Comparison of ENCODE assay signal across 10 mouse cellular contexts in genomic region chr19:5723934-5724548, GRCm38 (mm10). TPM values are rescaled to one million over a fixed set of nuclear protein-coding genes. Genes with fewer than 3 reads are reported as not detected.
DNase-seq lines count a peak whose midpoint lies in the region; ATAC-seq and TF ChIP-seq lines count a peak whose summit lies in the region.
"Had no signal": no experiment of that assay in that cellular context is flagged by ENCODE, and none has a peak within 500 bp of the region (broad histone marks: within the 10 kb centered on the region; RNA-seq: fewer than 3 reads in every experiment).

No protein-coding gene starts in this region.

- peak overlapping the region; percentile 95 for H3K27ac ChIP-seq in gastrocnemius, adult 2 months
- H3K27ac ChIP-seq in intestine, postnatal 0 days (ENCODE audit: low read depth, low read length) = peak overlapping the region; percentile 84
- peak overlapping the region; percentile 48; the same call in 1 of the 2 replicates for H3K27ac ChIP-seq in stomach, embryonic 14.5 days (ENCODE audit: low read length)

- ATAC-seq in megakaryocyte, adult 5-6 weeks (ENCODE audit: poor library complexity, severe bottlenecking) = no peak
- ATAC-seq in intestine, postnatal 0 days = peak; percentile 4
- no peak for ATAC-seq in stomach, embryonic 14.5 days (ENCODE audit: insufficient number of reproducible peaks, insufficient read depth, low FRiP score, low read depth)

- H3K36me3 ChIP-seq in megakaryocyte, embryonic 14.5 days (replicated peaks; ENCODE audit: low read length) = peaks cover 57% of the 10 kb centered on the region
- peaks cover 38% of the 10 kb centered on the region for H3K36me3 ChIP-seq in intestine, postnatal 0 days (ENCODE audit: control insufficient read depth, insufficient read depth)
- H3K36me3 ChIP-seq in stomach, embryonic 14.5 days (ENCODE audit: control insufficient read depth, insufficient read depth, low read length) = peaks cover 35% of the 10 kb centered on the region

- H3K4me1 ChIP-seq in megakaryocyte, embryonic 14.5 days = peaks cover 84% of the 10 kb centered on the region
- peaks cover 14% of the 10 kb centered on the region for H3K4me1 ChIP-seq in intestine, postnatal 0 days (replicated peaks; ENCODE audit: control insufficient read depth, insufficient read depth, low read length)
- H3K4me1 ChIP-seq in stomach, embryonic 14.5 days (ENCODE audit: control insufficient read depth, insufficient read depth, low read length) = peaks cover 35% of the 10 kb centered on the region

- peak overlapping the region; percentile 80 for H3K4me3 ChIP-seq in gastrocnemius, adult 2 months
- peak overlapping the region; percentile 96 for H3K4me3 ChIP-seq in megakaryocyte, embryonic 14.5 days (replicated peaks)
- H3K4me3 ChIP-seq in intestine, postnatal 0 days (ENCODE audit: low read depth, low read length) = peak overlapping the region; percentile 50
- peak overlapping the region; percentile 50; the same call in 1 of the 2 replicates for H3K4me3 ChIP-seq in stomach, embryonic 14.5 days (ENCODE audit: low read depth, low read length)

- H3K9ac ChIP-seq in intestine, postnatal 0 days (ENCODE audit: low read depth, low read length) = no peak overlapping the region
- H3K9ac ChIP-seq in stomach, embryonic 14.5 days (replicated peaks; ENCODE audit: low read depth, low read length) = no peak overlapping the region

- no peak for DNase-seq in gastrocnemius, adult 2 months
- DNase-seq in gastrocnemius, postnatal 10 days = no peak
- no peak for DNase-seq in thymus, adult 18-20 months
- no peak for DNase-seq in adrenal gland, postnatal 10 days

- H3K9me3 ChIP-seq in megakaryocyte, embryonic 14.5 days = no peaks in the 10 kb centered on the region
- H3K9me3 ChIP-seq in intestine, postnatal 0 days (ENCODE audit: control insufficient read depth) = no peaks in the 10 kb centered on the region
- H3K9me3 ChIP-seq in stomach, embryonic 14.5 days (ENCODE audit: control insufficient read depth, low read depth, low read length) = no peaks in the 10 kb centered on the region

- intact Hi-C loops in gastrocnemius, adult 2 months (cut with DNase I) = loop anchor here (1.0 kb wide), 1 partner anchor 11 kb away; no protein-coding TSS in a partner anchor

- no peak for TF ChIP-seq CTCF in gastrocnemius, adult 2 months (IDR thresholded peaks at IDR 0.05)
- no peak for TF ChIP-seq CTCF in intestine, postnatal 0 days (IDR thresholded peaks at IDR 0.05; ENCODE audit: low read depth)

- 35% methylated on average over 4 of the region's 4 CpGs for WGBS in intestine, postnatal 0 days
- 62% methylated on average over 4 of the region's 4 CpGs for WGBS in stomach, embryonic 14.5 days

- no peaks in the 10 kb centered on the region for H3K27me3 ChIP-seq in megakaryocyte, embryonic 14.5 days (replicated peaks)
- no peaks in the 10 kb centered on the region for H3K27me3 ChIP-seq in intestine, postnatal 0 days (replicated peaks; ENCODE audit: control insufficient read depth, insufficient read depth, low read length)
- no peaks in the 10 kb centered on the region for H3K27me3 ChIP-seq in stomach, embryonic 14.5 days (ENCODE audit: control insufficient read depth, insufficient read depth, low read length)

- peak overlapping the region; percentile 69 for H3K4me2 ChIP-seq in intestine, postnatal 0 days (replicated peaks; ENCODE audit: low read depth)
- peak overlapping the region; percentile 96 for H3K4me2 ChIP-seq in stomach, embryonic 14.5 days (replicated peaks; ENCODE audit: low read depth, low read length)

RNA-seq across cellular contexts. Expression of gene Ehbp1l1, which starts 2.1 kb away (rescaled TPM):
- total RNA-seq in gastrocnemius, adult 2 months (2021) = 100 to 1,000 TPM; 218 to 220 TPM
- 100 to 1,000 TPM; 280 to 285 TPM for total RNA-seq in gastrocnemius, postnatal 10 days (2021)
- 203 and 207 TPM in 2 replicates for polyA plus RNA-seq in megakaryocyte, embryonic 14.5 days (2012; ENCODE audit: insufficient read depth, low replicate concordance)
- 30.8 and 31.0 TPM in 2 replicates for total RNA-seq in megakaryocyte, adult 5-6 weeks (2015)
- total RNA-seq in megakaryocyte, adult 5-6 weeks (2017) = 118 and 119 TPM in 2 replicates
- 49.8 and 51.0 TPM in 2 replicates for polyA plus RNA-seq in intestine, postnatal 0 days (2015; fragmentation: Nextera tagmentation; extraction: Ambion mirVana)
- polyA plus RNA-seq in stomach, embryonic 14.5 days (2014; fragmentation: Nextera tagmentation; extraction: Ambion mirVana) = 36.7 and 37.4 TPM in 2 replicates
- total RNA-seq in adrenal gland, postnatal 10 days (2021) = 10 to 100 TPM; 29.8 to 48.9 TPM

RNA-seq across cellular contexts. Expression of gene Fam89b, which starts 5.4 kb away (rescaled TPM):
- 10 to 100 TPM; 22.2 to 22.6 TPM for total RNA-seq in gastrocnemius, adult 2 months (2021)
- total RNA-seq in gastrocnemius, postnatal 10 days (2021) = 10 to 100 TPM; 43.1 to 44.9 TPM
- 84.3 and 173 TPM in 2 replicates for polyA plus RNA-seq in megakaryocyte, embryonic 14.5 days (2012; ENCODE audit: insufficient read depth, low replicate concordance)
- total RNA-seq in megakaryocyte, adult 5-6 weeks (2015) = 95.7 and 114 TPM in 2 replicates
- 65.5 and 78.8 TPM in 2 replicates for total RNA-seq in megakaryocyte, adult 5-6 weeks (2017)
- 48.5 and 48.9 TPM in 2 replicates for polyA plus RNA-seq in intestine, postnatal 0 days (2015; fragmentation: Nextera tagmentation; extraction: Ambion mirVana)
- polyA plus RNA-seq in stomach, embryonic 14.5 days (2014; fragmentation: Nextera tagmentation; extraction: Ambion mirVana) = 92.4 and 98.4 TPM in 2 replicates
- total RNA-seq in adrenal gland, postnatal 10 days (2021) = 10 to 100 TPM; 47.0 to 59.8 TPM

RNA-seq across cellular contexts. Expression of gene Ltbp3, which starts 16.7 kb away (rescaled TPM):
- 10 to 100 TPM; 32.4 to 44.6 TPM for total RNA-seq in gastrocnemius, adult 2 months (2021)
- 100 to 1,000 TPM in 1 of 2 experiments, 10 to 100 TPM in 1; 88.0 to 113 TPM for total RNA-seq in gastrocnemius, postnatal 10 days (2021)
- 1.3 and 7.9 TPM in 2 replicates for polyA plus RNA-seq in megakaryocyte, embryonic 14.5 days (2012; ENCODE audit: insufficient read depth, low replicate concordance)
- total RNA-seq in megakaryocyte, adult 5-6 weeks (2015) = 1.5 TPM in 1 of 2 replicates, not detected in the other
- 0.18 and 2.8 TPM in 2 replicates for total RNA-seq in megakaryocyte, adult 5-6 weeks (2017)
- polyA plus RNA-seq in intestine, postnatal 0 days (2015; fragmentation: Nextera tagmentation; extraction: Ambion mirVana) = 11.9 and 15.6 TPM in 2 replicates
- 33.8 and 35.2 TPM in 2 replicates for polyA plus RNA-seq in stomach, embryonic 14.5 days (2014; fragmentation: Nextera tagmentation; extraction: Ambion mirVana)
- 100 to 1,000 TPM; 185 to 250 TPM for total RNA-seq in adrenal gland, postnatal 10 days (2021)

RNA-seq across cellular contexts. Expression of gene Kcnk7, which starts 19.9 kb away (rescaled TPM):
- total RNA-seq in gastrocnemius, adult 2 months (2021) = not detected
- total RNA-seq in gastrocnemius, postnatal 10 days (2021) = not detected
- not detected in 2 replicates for polyA plus RNA-seq in megakaryocyte, embryonic 14.5 days (2012; ENCODE audit: insufficient read depth, low replicate concordance)
- not detected in 2 replicates for total RNA-seq in megakaryocyte, adult 5-6 weeks (2015)
- not detected in 2 replicates for total RNA-seq in megakaryocyte, adult 5-6 weeks (2017)
- 0.12 and 0.21 TPM in 2 replicates for polyA plus RNA-seq in intestine, postnatal 0 days (2015; fragmentation: Nextera tagmentation; extraction: Ambion mirVana)
- polyA plus RNA-seq in stomach, embryonic 14.5 days (2014; fragmentation: Nextera tagmentation; extraction: Ambion mirVana) = 0.62 and 0.84 TPM in 2 replicates
- not detected for total RNA-seq in adrenal gland, postnatal 10 days (2021)
- total RNA-seq: adrenal gland, postnatal 14 days; midbrain, postnatal 0 days had no signal

RNA-seq across cellular contexts. Expression of gene Pcnx3, which starts 35.3 kb away (rescaled TPM):
- total RNA-seq in gastrocnemius, adult 2 months (2021) = 10 to 100 TPM; 12.6 to 14.0 TPM
- total RNA-seq in gastrocnemius, postnatal 10 days (2021) = 10 to 100 TPM; 19.5 to 32.5 TPM
- 161 and 607 TPM in 2 replicates for polyA plus RNA-seq in megakaryocyte, embryonic 14.5 days (2012; ENCODE audit: insufficient read depth, low replicate concordance)
- total RNA-seq in megakaryocyte, adult 5-6 weeks (2015) = 25.9 and 33.1 TPM in 2 replicates
- total RNA-seq in megakaryocyte, adult 5-6 weeks (2017) = 19.3 and 19.6 TPM in 2 replicates
- polyA plus RNA-seq in intestine, postnatal 0 days (2015; fragmentation: Nextera tagmentation; extraction: Ambion mirVana) = 9.3 and 12.7 TPM in 2 replicates
- polyA plus RNA-seq in stomach, embryonic 14.5 days (2014; fragmentation: Nextera tagmentation; extraction: Ambion mirVana) = 29.8 and 32.1 TPM in 2 replicates
- 10 to 100 TPM; 54.8 to 85.4 TPM for total RNA-seq in adrenal gland, postnatal 10 days (2021)

Comparison
In these comparisons a context has a peak if more than half of its experiments do, and no peak if none do; other contexts are left out.
1. RNA of gene Ltbp3, which starts 16.7 kb away (total RNA-seq): 185 to 250 TPM in adrenal gland, postnatal 10 days, 88.0 to 113 TPM in gastrocnemius, postnatal 10 days and 32.4 to 44.6 TPM in gastrocnemius, adult 2 months; 0.18 to 2.8 TPM in megakaryocyte, adult 5-6 weeks; every median in the first group is over 4 times any median in the second.
2. Peak in every context shown above with its lines, with median percentiles within 50 percentile points of each other: H3K27ac ChIP-seq and H3K4me3 ChIP-seq.